Mouse (Mus musculus): ENCODE results near the gene Dnajc13. TPM values are rescaled to one million over a fixed set of nuclear protein-coding genes. Genes with fewer than 3 reads are reported as not detected.

Gene Dnajc13
- 19.3 and 21.0 TPM in 2 replicates for polyA plus RNA-seq (2015; fragmentation: Nextera tagmentation; extraction: Ambion mirVana)

DNA sequence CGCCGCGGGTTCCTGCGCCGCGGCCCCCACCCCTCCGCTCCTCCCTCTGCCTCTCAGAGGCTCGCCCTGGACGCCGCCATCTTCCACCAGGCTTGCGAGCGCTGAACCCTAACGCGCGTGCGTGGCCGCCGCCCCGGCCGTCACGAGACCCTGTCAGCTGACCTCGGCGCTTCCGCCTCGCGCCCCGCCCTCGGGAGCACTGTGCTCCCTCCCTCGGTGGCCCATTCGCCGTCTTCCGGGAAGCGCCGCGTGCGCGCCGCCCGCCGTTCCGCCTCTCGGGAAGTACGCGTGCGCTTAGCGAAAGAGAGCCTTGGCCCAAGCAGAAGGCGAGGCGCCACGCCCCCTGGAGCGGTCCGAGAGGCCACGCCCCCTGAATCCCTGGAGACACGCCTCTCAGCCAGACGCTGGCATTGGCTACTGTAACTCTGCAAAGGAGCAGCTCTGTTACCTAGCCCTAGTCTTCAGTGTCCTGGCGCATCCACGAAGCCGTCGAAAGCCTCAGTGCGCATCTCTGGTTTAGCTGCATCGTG is at the start of gene Dnajc13:
Dnajc13 (minus strand) TSS at position 108 of the 530 bp plus-strand sequence.
- H3K27ac ChIP-seq (replicated peaks): peak within 1 kb of the TSS; percentile 88
- peak; percentile 98 for ATAC-seq (ENCODE audit: insufficient number of reproducible peaks, low FRiP score, low TSS enrichment, low read depth)
- WGBS: under 1% methylated on average over 60 of the region's 60 CpGs

GRCm38 (mm10) chr9:104306734-104307133 is 44.0 kb upstream of the Dnajc13 start:
- Histone ChIP-seq H3K27me3 (no peaks in the 10 kb centered on the region), H3K9ac (no peak overlapping the region), H3K27ac (replicated peaks) (no peak overlapping the region), H3K36me3 (no peaks in the 10 kb centered on the region), H3K4me2 (replicated peaks) (no peak overlapping the region), H3K4me1 (no peaks in the 10 kb centered on the region), H3K9me3 (replicated peaks) (no peaks in the 10 kb centered on the region), H3K4me3 (replicated peaks) (no peak overlapping the region)
- WGBS: 18% methylated on average over 6 of the region's 6 CpGs
- no peak for ATAC-seq (ENCODE audit: insufficient number of reproducible peaks, low FRiP score, low TSS enrichment, low read depth)

More for the DNA sequence above, at the start of gene Dnajc13:
- peak within 1 kb of the TSS; percentile 81 for H3K4me2 ChIP-seq (replicated peaks)
- peaks cover 16% of the 10 kb centered on the region for H3K4me1 ChIP-seq
- H3K9me3 ChIP-seq (replicated peaks): no peaks in the 10 kb centered on the region
- H3K36me3 ChIP-seq: no peaks in the 10 kb centered on the region
- H3K27me3 ChIP-seq: no peaks in the 10 kb centered on the region
- peak within 1 kb of the TSS; percentile 94 for H3K9ac ChIP-seq
- peak within 1 kb of the TSS; percentile 96 for H3K4me3 ChIP-seq (replicated peaks)

- WGBS: 89% methylated on average over 6 of the region's 6 CpGs
- no peak for ATAC-seq (ENCODE audit: insufficient number of reproducible peaks, low FRiP score, low TSS enrichment, low read depth)
- H3K4me2 ChIP-seq (replicated peaks): no peak overlapping the region
Observed at GRCm38 (mm10) chr9:104305333-104306111, 42.8 kb upstream of the Dnajc13 start.

DNA sequence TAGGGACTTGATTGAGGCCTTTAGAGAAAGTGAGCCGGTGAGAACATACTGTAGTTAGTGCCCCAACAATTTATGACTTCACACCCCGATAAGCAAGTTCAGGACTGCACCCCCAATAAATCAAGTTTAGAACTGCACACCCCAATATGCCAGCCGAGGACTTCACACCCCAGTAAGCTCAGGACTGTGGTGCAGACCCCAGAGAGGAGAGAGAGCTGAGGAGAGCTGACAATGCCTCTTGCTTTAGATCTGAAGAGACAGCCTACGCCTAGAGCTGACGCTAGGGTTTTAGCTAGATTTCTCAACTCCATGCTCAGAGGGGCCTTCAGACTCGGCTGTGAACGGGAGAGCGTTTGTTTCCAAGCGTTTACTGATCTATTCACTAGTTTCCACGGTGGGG is 42.1 kb upstream of the Dnajc13 start:
- ATAC-seq (ENCODE audit: insufficient number of reproducible peaks, low FRiP score, low TSS enrichment, low read depth): no peak
- no peak overlapping the region for H3K27ac ChIP-seq (replicated peaks)
- no peaks in the 10 kb centered on the region for H3K36me3 ChIP-seq
- H3K4me2 ChIP-seq (replicated peaks): no peak overlapping the region
- H3K9me3 ChIP-seq (replicated peaks): no peaks in the 10 kb centered on the region
- no peaks in the 10 kb centered on the region for H3K27me3 ChIP-seq
- WGBS: 78% methylated on average over 10 of the region's 10 CpGs
- no peak overlapping the region for H3K4me3 ChIP-seq (replicated peaks)
- H3K4me1 ChIP-seq: no peaks in the 10 kb centered on the region
- no peak overlapping the region for H3K9ac ChIP-seq

More at GRCm38 (mm10) chr9:104305333-104306111, 42.8 kb upstream of the Dnajc13 start:
- Histone ChIP-seq H3K9ac (no peak overlapping the region), H3K4me1 (no peaks in the 10 kb centered on the region), H3K4me3 (replicated peaks) (no peak overlapping the region), H3K36me3 (no peaks in the 10 kb centered on the region), H3K9me3 (replicated peaks) (no peaks in the 10 kb centered on the region), H3K27ac (replicated peaks) (no peak overlapping the region), H3K27me3 (no peaks in the 10 kb centered on the region)

- Histone ChIP-seq H3K36me3 (no peaks in the 10 kb centered on the region), H3K27me3 (no peaks in the 10 kb centered on the region), H3K4me1 (no peaks in the 10 kb centered on the region), H3K9ac (no peak overlapping the region), H3K4me2 (replicated peaks) (no peak overlapping the region), H3K9me3 (replicated peaks) (no peaks in the 10 kb centered on the region), H3K27ac (replicated peaks) (no peak overlapping the region), H3K4me3 (replicated peaks) (no peak overlapping the region)
- no peak for ATAC-seq (ENCODE audit: insufficient number of reproducible peaks, low FRiP score, low TSS enrichment, low read depth)
- 71% methylated on average over 4 of the region's 4 CpGs for WGBS
Observed at GRCm38 (mm10) chr9:104304376-104304775, 41.6 kb upstream of the Dnajc13 start.

- Histone ChIP-seq H3K36me3 (no peaks in the 10 kb centered on the region), H3K4me1 (no peaks in the 10 kb centered on the region), H3K27ac (replicated peaks) (no peak overlapping the region), H3K4me2 (replicated peaks) (no peak overlapping the region), H3K27me3 (no peaks in the 10 kb centered on the region), H3K9me3 (replicated peaks) (no peaks in the 10 kb centered on the region), H3K4me3 (replicated peaks) (no peak overlapping the region), H3K9ac (no peak overlapping the region)
- ATAC-seq (ENCODE audit: insufficient number of reproducible peaks, low FRiP score, low TSS enrichment, low read depth): no peak; the same call in 1 of the 2 replicates
- WGBS: 78% methylated on average over 12 of the region's 12 CpGs
Observed at GRCm38 (mm10) chr9:104300569-104300968, 37.8 kb upstream of the Dnajc13 start.

DNA sequence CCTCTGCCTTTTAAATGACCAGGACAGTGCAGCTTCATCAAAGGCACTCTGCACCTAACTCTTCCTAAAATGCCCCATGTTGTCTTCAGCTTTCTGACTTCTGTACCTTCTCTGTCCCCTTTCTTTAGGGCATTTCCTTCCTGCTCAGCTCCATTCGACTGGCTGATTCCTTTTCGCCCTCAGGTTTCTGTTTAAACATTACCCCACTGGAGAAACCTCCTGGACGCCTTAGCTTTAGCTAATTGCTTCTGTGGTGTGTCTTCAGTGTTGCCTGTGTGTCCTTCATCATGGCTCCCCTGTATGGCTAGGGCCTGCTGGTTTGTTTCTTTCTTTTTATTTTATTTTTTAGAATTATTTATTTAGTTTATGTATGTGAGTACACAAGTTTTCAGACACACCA is 34.3 kb upstream of the Dnajc13 start:
- Histone ChIP-seq H3K27me3 (no peaks in the 10 kb centered on the region), H3K9me3 (replicated peaks) (no peaks in the 10 kb centered on the region), H3K4me2 (replicated peaks) (no peak overlapping the region), H3K9ac (no peak overlapping the region), H3K36me3 (no peaks in the 10 kb centered on the region), H3K4me3 (replicated peaks) (no peak overlapping the region), H3K4me1 (no peaks in the 10 kb centered on the region), H3K27ac (replicated peaks) (no peak overlapping the region)
- ATAC-seq (ENCODE audit: insufficient number of reproducible peaks, low FRiP score, low TSS enrichment, low read depth): no peak
- 65% methylated on average over 3 of the region's 3 CpGs for WGBS

DNA sequence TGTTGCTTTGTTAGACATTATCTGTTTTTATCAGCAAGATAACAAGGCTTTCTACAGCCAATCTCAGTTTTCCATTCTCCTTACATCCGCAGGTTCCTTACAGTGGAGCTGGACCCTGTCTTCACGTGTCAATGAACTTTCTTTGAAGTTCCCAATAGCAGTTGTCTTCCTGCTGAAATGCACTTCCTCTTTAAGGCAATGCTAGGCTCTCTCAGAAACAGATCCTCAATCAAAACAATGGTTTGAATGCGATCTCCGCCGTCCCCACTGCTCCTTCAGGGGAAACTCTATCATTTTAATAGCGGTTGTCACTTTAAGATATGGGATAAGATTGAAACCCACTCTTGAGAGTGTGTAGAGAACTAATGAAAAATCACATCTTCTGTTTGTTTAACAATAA is 22.2 kb upstream of the Dnajc13 start:
- Histone ChIP-seq H3K9me3 (replicated peaks) (no peaks in the 10 kb centered on the region), H3K4me1 (no peaks in the 10 kb centered on the region), H3K4me2 (replicated peaks) (no peak overlapping the region), H3K36me3 (no peaks in the 10 kb centered on the region), H3K27ac (replicated peaks) (no peak overlapping the region), H3K4me3 (replicated peaks) (no peak overlapping the region), H3K27me3 (no peaks in the 10 kb centered on the region), H3K9ac (no peak overlapping the region)
- 67% methylated on average over 6 of the region's 6 CpGs for WGBS
- no peak for ATAC-seq (ENCODE audit: insufficient number of reproducible peaks, low FRiP score, low TSS enrichment, low read depth)

GRCm38 (mm10) chr9:104282536-104282935 is 19.8 kb upstream of the Dnajc13 start:
- ATAC-seq (ENCODE audit: insufficient number of reproducible peaks, low FRiP score, low TSS enrichment, low read depth): no peak

GRCm38 (mm10) chr9:104281737-104282136 is 19.0 kb upstream of the Dnajc13 start:
- Histone ChIP-seq H3K4me1 (no peaks in the 10 kb centered on the region), H3K9ac (no peak overlapping the region), H3K27ac (replicated peaks) (no peak overlapping the region), H3K9me3 (replicated peaks) (no peaks in the 10 kb centered on the region), H3K27me3 (no peaks in the 10 kb centered on the region), H3K4me3 (replicated peaks) (no peak overlapping the region), H3K4me2 (replicated peaks) (no peak overlapping the region), H3K36me3 (no peaks in the 10 kb centered on the region)
- no peak for ATAC-seq (ENCODE audit: insufficient number of reproducible peaks, low FRiP score, low TSS enrichment, low read depth)
- 64% methylated on average over 5 of the region's 5 CpGs for WGBS

More at GRCm38 (mm10) chr9:104282536-104282935, 19.8 kb upstream of the Dnajc13 start:
- Histone ChIP-seq H3K27ac (replicated peaks) (no peak overlapping the region), H3K36me3 (no peaks in the 10 kb centered on the region), H3K4me1 (no peaks in the 10 kb centered on the region), H3K4me2 (replicated peaks) (no peak overlapping the region), H3K9me3 (replicated peaks) (no peaks in the 10 kb centered on the region), H3K9ac (no peak overlapping the region), H3K27me3 (no peaks in the 10 kb centered on the region), H3K4me3 (replicated peaks) (no peak overlapping the region)
- 26% methylated on average over 8 of the region's 8 CpGs for WGBS

GRCm38 (mm10) chr9:104280725-104281495 is 18.2 kb upstream of the Dnajc13 start:
- Histone ChIP-seq H3K27me3 (no peaks in the 10 kb centered on the region), H3K27ac (replicated peaks) (no peak overlapping the region), H3K4me2 (replicated peaks) (no peak overlapping the region), H3K4me3 (replicated peaks) (no peak overlapping the region), H3K9ac (no peak overlapping the region), H3K9me3 (replicated peaks) (no peaks in the 10 kb centered on the region), H3K36me3 (no peaks in the 10 kb centered on the region), H3K4me1 (no peaks in the 10 kb centered on the region)
- ATAC-seq (ENCODE audit: insufficient number of reproducible peaks, low FRiP score, low TSS enrichment, low read depth): no peak
- WGBS: 82% methylated on average over 8 of the region's 8 CpGs
